Comparison of ENCODE assay signal across 10 mouse cellular contexts in the genomic region with DNA sequence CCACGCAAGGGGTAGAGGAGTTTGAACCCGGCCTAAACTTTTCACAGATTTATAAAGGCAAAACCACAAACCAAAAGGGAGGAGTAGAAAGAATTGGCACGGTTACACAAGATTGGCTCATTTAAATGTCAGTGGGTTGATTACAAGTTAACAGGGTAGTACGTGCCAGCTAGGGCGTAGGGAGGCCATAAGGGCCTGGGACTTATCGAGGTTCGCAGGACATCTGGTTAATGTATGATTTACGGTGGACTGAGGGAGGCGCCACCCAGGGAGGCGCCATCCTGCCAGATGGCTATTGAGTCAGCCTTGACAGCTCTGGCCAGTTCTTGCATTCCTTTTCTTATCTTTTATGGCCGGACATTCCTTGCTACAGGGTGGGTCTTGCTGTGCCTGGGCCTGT. TPM values are rescaled to one million over a fixed set of nuclear protein-coding genes. Genes with fewer than 3 reads are reported as not detected.
DNase-seq lines count a peak whose midpoint lies in the region.
"Had no signal": no experiment of that assay in that cellular context is flagged by ENCODE, and none has a peak within 500 bp of the region (broad histone marks: within the 10 kb centered on the region; RNA-seq: fewer than 3 reads in every experiment).

No protein-coding gene starts in this region.

- intact Hi-C loops in left cerebral cortex, postnatal 36 days (cut with DNase I): no loop called here

- peak; percentile 34 for DNase-seq in adrenal gland, adult 2 months
- no peak for DNase-seq in adrenal gland, adult 18-20 months (ENCODE audit: low spot score in 2 of 2)
- peak; percentile 71 for DNase-seq in urinary bladder, postnatal 14 days (ENCODE audit: low spot score)
- no peak for DNase-seq in urinary bladder, adult 2 months (ENCODE audit: low spot score)
- peak; percentile 20 to 41 for DNase-seq in kidney, adult 8-10 months
- DNase-seq in frontal cortex, adult 2 months (ENCODE audit: extremely low spot score in 1 of 2, low spot score in 1 of 2): no peak
- no peak for DNase-seq in neural tube, embryonic 10.5 days (ENCODE audit: extremely low spot score, low spot score)
- no peak for DNase-seq in left cerebral cortex, postnatal 36 days (ENCODE audit: low spot score in 2 of 2)

RNA-seq across cellular contexts. Expression of a gene that starts 18.9 kb away (rescaled TPM):
- 1 to 10 TPM; 1.8 to 3.5 TPM for total RNA-seq in adrenal gland, adult 2 months (2021)
- polyA plus RNA-seq in adrenal gland, adult 2 months (2012; rRNA removed): 0.11 and 0.32 TPM in 2 replicates
- total RNA-seq in adrenal gland, adult 18-20 months (2021): 1 to 10 TPM; 2.8 to 3.7 TPM
- polyA plus RNA-seq in urinary bladder, adult 2 months (2012; rRNA removed): 0.37 and 1.3 TPM in 2 replicates
- polyA plus RNA-seq in frontal cortex, adult 2 months (2012; rRNA removed): 5.0 and 7.5 TPM in 2 replicates
- total RNA-seq in left cerebral cortex, postnatal 36 days (2021): 10 to 100 TPM; 33.3 to 37.0 TPM
- total RNA-seq: granulocyte monocyte progenitor cell, adult 5-6 weeks had no signal
- polyA plus RNA-seq: G1E had no signal

Comparison
In these comparisons a context has a peak if more than half of its experiments do, and no peak if none do; other contexts are left out.
1. DNase-seq: peak in adrenal gland, adult 2 months (single experiment), urinary bladder, postnatal 14 days (single experiment) and kidney, adult 8-10 months (2 of 2); none in adrenal gland, adult 18-20 months (0 of 2), urinary bladder, adult 2 months (single experiment), frontal cortex, adult 2 months (0 of 2), neural tube, embryonic 10.5 days (single experiment) and left cerebral cortex, postnatal 36 days (0 of 2).
2. RNA of a gene that starts 18.9 kb away (total RNA-seq): 33.3 to 37.0 TPM in left cerebral cortex, postnatal 36 days; 2.8 to 3.7 TPM in adrenal gland, adult 18-20 months and 1.8 to 3.5 TPM in adrenal gland, adult 2 months; every median in the first group is over 4 times any median in the second.